Mouse (Mus musculus): ENCODE data around the gene Tor2a.

Gene Tor2a

GRCm38 (mm10) chr2:32757056-32757845, at the start of gene Tor2a:
Gene Tor2a, plus strand, starts transcription at chr2:32757234.
- in situ Hi-C loops (cut with MseI, MboI), result loop anchor here in 1 of 2 experiments (5.0 kb wide), 1 partner anchor 45 kb away; the partner anchor contains the start of gene Cdk9

- in situ Hi-C loops (cut with MseI, MboI), result no loop called here
Measured at GRCm38 (mm10) chr2:32708643-32709042, 48.4 kb upstream of the Tor2a start.

- in situ Hi-C loops (cut with MseI, MboI), result loop anchor here in 1 of 2 experiments (5.0 kb wide), 1 partner anchor 48 kb away; the partner anchor contains the start of gene Tor2a
Measured at GRCm38 (mm10) chr2:32709521-32710137, 47.4 kb upstream of the Tor2a start.

GRCm38 (mm10) chr2:32710425-32710824, 46.6 kb upstream of the Tor2a start:
- in situ Hi-C loops (cut with MseI, MboI), result loop anchor here in 1 of 2 experiments (5.0 kb wide), 1 partner anchor 47 kb away; the partner anchor contains the start of gene Tor2a

GRCm38 (mm10) chr2:32711301-32712056, 45.6 kb upstream of the Tor2a start:
- in situ Hi-C loops (cut with MseI, MboI), result loop anchor here in 1 of 2 experiments (5.0 kb wide), 1 partner anchor 46 kb away; the partner anchor contains the start of gene Tor2a

GRCm38 (mm10) chr2:32712108-32712551, 44.9 kb upstream of the Tor2a start:
- in situ Hi-C loops (cut with MseI, MboI), result loop anchor here in 1 of 2 experiments (5.0 kb wide), 1 partner anchor 45 kb away; the partner anchor contains the start of gene Tor2a

GRCm38 (mm10) chr2:32712586-32712933, 44.5 kb upstream of the Tor2a start:
- in situ Hi-C loops (cut with MseI, MboI), result loop anchor here in 1 of 2 experiments (5.0 kb wide), 1 partner anchor 45 kb away; the partner anchor contains the start of gene Tor2a

- in situ Hi-C loops (cut with MseI, MboI), result loop anchor here in 1 of 2 experiments (5.0 kb wide), 1 partner anchor 44 kb away; the partner anchor contains the start of gene Tor2a
Measured at GRCm38 (mm10) chr2:32712934-32713817, 43.9 kb upstream of the Tor2a start, which contains the start of gene Cdk9. Gene Cdk9, minus strand, starts transcription at chr2:32713076.

GRCm38 (mm10) chr2:32714117-32714986, 42.7 kb upstream of the Tor2a start:
- in situ Hi-C loops (cut with MseI, MboI), result loop anchor here in 1 of 2 experiments (5.0 kb wide), 1 partner anchor 43 kb away; the partner anchor contains the start of gene Tor2a

- in situ Hi-C loops (cut with MseI, MboI), result loop anchor here in 1 of 2 experiments (5.0 kb wide), 1 partner anchor 42 kb away; the partner anchor contains the start of gene Tor2a
Measured at GRCm38 (mm10) chr2:32714987-32715425, 42.0 kb upstream of the Tor2a start.

GRCm38 (mm10) chr2:32718761-32719160, 38.3 kb upstream of the Tor2a start:
- in situ Hi-C loops (cut with MseI, MboI), result no loop called here

- in situ Hi-C loops (cut with MseI, MboI), result no loop called here
Measured at GRCm38 (mm10) chr2:32720053-32720452, 37.0 kb upstream of the Tor2a start.

GRCm38 (mm10) chr2:32720681-32721229, 36.3 kb upstream of the Tor2a start, which contains the start of gene Sh2d3c:
Gene Sh2d3c, plus strand, starts transcription at chr2:32721055.
- in situ Hi-C loops (cut with MseI, MboI), result no loop called here

GRCm38 (mm10) chr2:32722046-32722445, 35.0 kb upstream of the Tor2a start:
- in situ Hi-C loops (cut with MseI, MboI), result no loop called here

- in situ Hi-C loops (cut with MseI, MboI), result no loop called here
Measured at GRCm38 (mm10) chr2:32722581-32722980, 34.5 kb upstream of the Tor2a start.

- in situ Hi-C loops (cut with MseI, MboI), result no loop called here
Measured at GRCm38 (mm10) chr2:32724149-32724548, 32.9 kb upstream of the Tor2a start.

- in situ Hi-C loops (cut with MseI, MboI), result no loop called here
Measured at GRCm38 (mm10) chr2:32724832-32725790, 31.9 kb upstream of the Tor2a start.

GRCm38 (mm10) chr2:32727435-32727834, 29.6 kb upstream of the Tor2a start:
- in situ Hi-C loops (cut with MseI, MboI), result no loop called here
